In genomic region chr1:86650272-86650671, GRCm38 (mm10) we compare ENCODE assay signal across 8 mouse cellular contexts. TPM values are rescaled to one million over a fixed set of nuclear protein-coding genes. Genes with fewer than 3 reads are reported as not detected.
DNase-seq lines count a peak whose midpoint lies in the region; ATAC-seq and TF ChIP-seq lines count a peak whose summit lies in the region.

No protein-coding gene starts in this region.

- no peaks in the 10 kb centered on the region for H3K9me3 ChIP-seq in midbrain, embryonic 10.5 days (replicated peaks)
- no peaks in the 10 kb centered on the region for H3K9me3 ChIP-seq in midbrain, embryonic 13.5 days
- H3K9me3 ChIP-seq in embryonic facial prominence, embryonic 14.5 days (ENCODE audit: control insufficient read depth, low read length) = no peaks in the 10 kb centered on the region

- H3K27me3 ChIP-seq in midbrain, embryonic 10.5 days (ENCODE audit: low read depth, poor library complexity, severe bottlenecking) = no peaks in the 10 kb centered on the region
- H3K27me3 ChIP-seq in midbrain, embryonic 13.5 days = no peaks in the 10 kb centered on the region
- H3K27me3 ChIP-seq in embryonic facial prominence, embryonic 14.5 days (replicated peaks; ENCODE audit: control insufficient read depth, insufficient read depth, low read length) = no peaks in the 10 kb centered on the region

- H3K36me3 ChIP-seq in midbrain, embryonic 10.5 days = no peaks in the 10 kb centered on the region
- H3K36me3 ChIP-seq in midbrain, embryonic 13.5 days = no peaks in the 10 kb centered on the region
- no peaks in the 10 kb centered on the region for H3K36me3 ChIP-seq in embryonic facial prominence, embryonic 14.5 days (ENCODE audit: control insufficient read depth, insufficient read depth, low read length)

- TF ChIP-seq CTCF in bone marrow, adult 2 months (IDR thresholded peaks at IDR 0.05; ENCODE audit: control insufficient read depth, insufficient read depth, low read length) = peak; percentile 96

- H3K4me1 ChIP-seq in midbrain, embryonic 10.5 days = peaks cover 9% of the 10 kb centered on the region
- no peaks in the 10 kb centered on the region for H3K4me1 ChIP-seq in midbrain, embryonic 13.5 days (replicated peaks)
- no peaks in the 10 kb centered on the region for H3K4me1 ChIP-seq in bone marrow, adult 2 months (ENCODE audit: control insufficient read depth, insufficient read depth, low read length)
- no peaks in the 10 kb centered on the region for H3K4me1 ChIP-seq in embryonic facial prominence, embryonic 14.5 days (ENCODE audit: control insufficient read depth, insufficient read depth, low read length)

- no peak overlapping the region for H3K27ac ChIP-seq in midbrain, embryonic 10.5 days (replicated peaks)
- no peak overlapping the region for H3K27ac ChIP-seq in midbrain, embryonic 13.5 days
- H3K27ac ChIP-seq in bone marrow, adult 2 months (ENCODE audit: control insufficient read depth, insufficient read depth, low read depth, low read length, poor library complexity) = no peak overlapping the region
- no peak overlapping the region for H3K27ac ChIP-seq in embryonic facial prominence, embryonic 14.5 days (replicated peaks; ENCODE audit: low read depth, low read length)

- no peak overlapping the region for H3K4me3 ChIP-seq in midbrain, embryonic 10.5 days
- no peak overlapping the region for H3K4me3 ChIP-seq in midbrain, embryonic 13.5 days (replicated peaks)
- H3K4me3 ChIP-seq in bone marrow, adult 2 months (replicated peaks; ENCODE audit: control insufficient read depth, low read depth, low read length) = no peak overlapping the region
- no peak overlapping the region for H3K4me3 ChIP-seq in embryonic facial prominence, embryonic 14.5 days (ENCODE audit: low read depth, low read length)

- 16% methylated on average over 6 of the region's 6 CpGs for WGBS in midbrain, embryonic 10.5 days
- WGBS in midbrain, embryonic 13.5 days = 20% methylated on average over 6 of the region's 6 CpGs
- 10% methylated on average over 6 of the region's 6 CpGs for WGBS in bone marrow, adult 2 months
- 12% methylated on average over 6 of the region's 6 CpGs for WGBS in embryonic facial prominence, embryonic 14.5 days

- TF ChIP-seq POLR2A in bone marrow, adult 2 months (IDR thresholded peaks at IDR 0.05; ENCODE audit: borderline replicate concordance, control insufficient read depth, low read depth, low read length) = no peak

- H3K4me2 ChIP-seq in midbrain, embryonic 13.5 days (replicated peaks) = no peak overlapping the region
- no peak overlapping the region for H3K4me2 ChIP-seq in embryonic facial prominence, embryonic 14.5 days (ENCODE audit: low read depth, low read length)

- ATAC-seq in midbrain, embryonic 13.5 days = no peak
- ATAC-seq in embryonic facial prominence, embryonic 14.5 days (ENCODE audit: low read depth) = peak; percentile 44; the same call in 1 of the 2 replicates

- H3K9ac ChIP-seq in midbrain, embryonic 13.5 days (replicated peaks) = no peak overlapping the region
- H3K9ac ChIP-seq in embryonic facial prominence, embryonic 14.5 days (ENCODE audit: low read depth, low read length) = no peak overlapping the region

- DNase-seq in midbrain, embryonic 10.5 days (ENCODE audit: low spot score) = peak; percentile 54
- peak; percentile 36 for DNase-seq in embryonic facial prominence, embryonic 14.5 days (ENCODE audit: low spot score)
- peak; percentile 65 to 66 for DNase-seq in kidney, postnatal 25 days
- DNase-seq in lung, adult 18-20 months = peak; percentile 45 to 47
- peak; percentile 47 for DNase-seq in retina, postnatal 7 days (ENCODE audit: low read depth, low spot score)
- peak; percentile 87 for DNase-seq in thymus, postnatal 4 days

RNA-seq across cellular contexts. Expression of gene Nppc, which starts 20.1 kb away (rescaled TPM):
- polyA plus RNA-seq in midbrain, embryonic 10.5 days (2016; fragmentation: Nextera tagmentation; extraction: Ambion mirVana) = 0.94 and 1.9 TPM in 2 replicates
- polyA plus RNA-seq in midbrain, embryonic 13.5 days (2015; fragmentation: Nextera tagmentation; extraction: Ambion mirVana) = 1.8 and 2.3 TPM in 2 replicates
- not detected in 2 replicates for polyA plus RNA-seq in bone marrow, adult 2 months (2011; ENCODE audit: insufficient read depth, insufficient read length, low replicate concordance, missing spikeins)
- polyA plus RNA-seq in embryonic facial prominence, embryonic 14.5 days (2014; fragmentation: Nextera tagmentation; extraction: Ambion mirVana) = 7.4 and 10.5 TPM in 2 replicates

RNA-seq across cellular contexts. Expression of gene Dis3l2, which starts 53.3 kb away (rescaled TPM):
- polyA plus RNA-seq in midbrain, embryonic 10.5 days (2016; fragmentation: Nextera tagmentation; extraction: Ambion mirVana) = 33.3 and 35.4 TPM in 2 replicates
- 43.2 and 45.5 TPM in 2 replicates for polyA plus RNA-seq in midbrain, embryonic 13.5 days (2015; fragmentation: Nextera tagmentation; extraction: Ambion mirVana)
- 2.9 and 7.5 TPM in 2 replicates for polyA plus RNA-seq in bone marrow, adult 2 months (2011; ENCODE audit: insufficient read depth, insufficient read length, low replicate concordance, missing spikeins)
- polyA plus RNA-seq in embryonic facial prominence, embryonic 14.5 days (2014; fragmentation: Nextera tagmentation; extraction: Ambion mirVana) = 21.2 and 22.4 TPM in 2 replicates

Comparison
In these comparisons a context has a peak if more than half of its experiments do, and no peak if none do; other contexts are left out.
1. DNase-seq: peak in every context shown above with its lines; median percentile 87 in thymus, postnatal 4 days; 66 in kidney, postnatal 25 days; 54 in midbrain, embryonic 10.5 days; 47 in retina, postnatal 7 days; 46 in lung, adult 18-20 months; 36 in embryonic facial prominence, embryonic 14.5 days.